Mouse (Mus musculus) thymus, postnatal 14 days (tissue): ENCODE data around the gene Ankrd63.
A peak's percentile ranks its signal among the peaks of the same experiment; 100 is the strongest.

Experiments used
- DNase-seq: peaks from one replicate; pipeline ENCODE4 v3.0.0; 2021

Gene Ankrd63

DNA sequence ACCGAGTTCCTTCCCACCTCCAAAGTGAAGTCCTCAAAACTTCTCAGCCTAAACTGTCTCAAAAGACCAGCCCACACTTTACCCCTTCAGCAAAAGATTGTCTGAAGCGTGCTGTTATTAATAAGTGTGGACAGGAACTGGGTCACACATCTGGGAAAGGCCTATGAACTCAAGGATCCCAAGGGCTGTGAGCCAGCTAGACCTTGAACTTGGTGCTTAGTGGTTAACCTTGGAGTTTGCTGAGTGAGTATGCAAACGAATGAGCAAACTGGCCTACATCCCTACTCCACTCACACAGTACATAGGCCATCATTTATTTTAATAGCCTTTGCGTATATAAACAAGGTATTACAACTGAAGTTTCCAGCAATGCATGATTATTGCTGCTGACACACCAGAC, 21.7 kb upstream of the Ankrd63 start:
- DNase-seq, result no peak

DNA sequence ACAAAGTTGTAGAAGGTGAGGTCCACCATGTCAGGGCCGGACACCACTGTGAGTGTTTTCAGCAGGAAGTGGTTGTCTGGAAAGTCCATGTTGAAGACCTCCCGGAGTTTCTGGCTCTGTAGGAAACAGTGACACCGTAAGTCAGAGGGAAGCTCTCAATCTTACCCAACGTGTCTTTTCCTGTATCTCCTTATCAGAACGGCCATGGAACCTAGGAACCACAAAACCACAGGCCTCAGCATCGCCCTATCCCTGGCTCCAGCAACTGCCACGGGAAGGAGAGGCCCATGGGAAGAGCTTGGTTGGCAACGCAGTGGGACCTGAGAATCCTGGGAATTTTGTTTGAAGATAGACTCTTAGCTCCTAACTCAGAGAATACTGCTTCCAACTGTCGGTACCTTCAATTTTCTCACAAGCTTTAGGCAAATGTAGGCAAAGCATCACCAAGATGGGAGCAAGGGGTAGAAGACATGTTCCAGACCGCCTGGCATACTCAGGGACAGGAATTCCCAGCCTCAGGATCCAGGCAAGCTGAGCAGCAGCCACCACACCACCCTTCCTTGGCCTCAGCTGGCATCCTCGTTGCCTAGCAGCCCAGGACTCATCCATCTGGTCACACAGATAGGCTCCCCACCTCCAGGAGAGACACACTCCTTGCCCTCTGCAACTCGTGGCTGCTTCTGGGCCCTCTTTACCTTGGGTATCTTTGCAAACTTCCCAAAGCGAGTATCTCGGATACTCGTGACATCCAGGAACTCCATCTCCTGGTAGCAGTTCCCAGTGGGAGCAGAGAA, 20.1 kb upstream of the Ankrd63 start:
- no peak for DNase-seq

DNA sequence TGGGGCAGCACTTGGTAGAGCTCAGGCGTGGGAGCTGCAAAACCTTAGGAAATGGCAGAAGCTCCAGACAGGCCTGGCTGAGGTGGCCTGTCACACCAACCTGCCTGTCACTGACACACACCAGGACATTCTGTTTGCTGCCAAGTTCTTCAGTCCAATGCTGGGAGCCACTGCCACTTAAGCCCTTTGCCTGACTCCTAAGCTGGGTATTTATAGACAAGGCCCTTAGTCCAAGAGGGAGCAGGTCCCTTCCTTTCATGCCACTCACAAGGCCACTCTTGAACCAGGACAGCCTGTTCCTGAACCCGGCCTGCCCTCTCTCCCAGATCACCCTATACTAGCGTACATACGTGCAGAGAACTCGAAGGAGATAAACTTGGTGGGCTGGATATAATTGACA, 12.9 kb upstream of the Ankrd63 start:
- DNase-seq, result no peak

DNA sequence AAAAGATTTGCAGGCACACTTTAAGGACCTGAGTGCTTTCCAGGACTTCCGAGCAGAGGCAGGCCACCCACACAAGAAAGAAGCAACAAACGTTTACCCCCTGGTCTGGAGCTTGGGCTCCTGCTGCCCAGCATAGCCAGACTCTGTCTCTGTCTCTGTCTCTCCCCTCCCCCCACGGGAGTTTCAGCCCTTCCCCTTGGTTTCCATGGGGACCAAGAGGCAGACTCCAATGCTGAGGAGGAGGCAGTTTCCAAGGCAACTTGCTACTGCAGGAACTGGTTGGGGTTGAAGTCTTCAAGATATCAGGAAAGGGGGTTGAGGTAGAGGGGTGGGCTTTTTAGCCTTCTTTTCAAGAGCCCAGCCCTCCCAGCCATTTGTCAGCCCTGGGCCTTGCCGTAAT, 10.5 kb upstream of the Ankrd63 start:
- DNase-seq, result no peak

DNA sequence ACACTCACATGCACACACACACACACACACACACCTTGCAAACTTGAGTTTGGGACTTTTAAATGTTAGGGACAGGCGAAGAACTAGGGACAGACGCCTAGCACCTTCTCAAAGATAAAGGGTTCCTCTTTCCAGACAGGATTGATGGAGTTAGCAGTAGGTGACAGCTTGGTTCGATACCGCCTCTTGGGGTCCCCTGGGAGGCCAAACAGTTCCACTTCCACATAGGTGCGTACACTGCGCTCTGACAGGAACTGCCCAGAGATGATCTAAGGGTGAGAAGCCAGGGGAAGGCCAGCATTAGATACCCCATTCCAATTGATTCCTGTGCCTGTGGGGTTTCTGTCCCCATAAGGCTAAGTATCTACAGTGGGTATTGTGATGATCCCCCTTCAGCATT, 9.9 kb upstream of the Ankrd63 start:
- DNase-seq, result no peak

DNA sequence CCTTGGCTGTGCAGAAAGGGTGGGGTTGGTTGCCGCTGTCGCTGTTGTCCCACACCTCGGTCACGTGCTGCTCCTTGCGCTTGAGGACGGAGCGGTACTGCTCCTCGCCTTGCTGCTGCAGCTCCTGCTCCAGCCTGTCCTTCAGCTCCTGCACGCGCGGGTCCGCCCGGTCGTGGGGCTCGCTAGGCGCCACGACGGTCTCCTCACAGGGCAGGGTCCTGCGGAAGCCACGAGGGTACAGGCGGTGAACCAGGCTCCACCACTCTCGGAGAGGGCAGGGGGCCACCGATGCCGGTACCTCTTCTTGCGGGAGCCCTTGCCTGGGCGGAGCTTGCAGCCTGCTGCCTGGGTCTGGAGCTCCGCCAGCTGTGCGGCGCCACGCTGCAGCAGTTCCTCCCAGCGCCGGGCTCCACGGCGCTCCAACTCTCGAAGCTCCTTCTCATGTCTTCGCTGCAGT, 7.3 kb upstream of the Ankrd63 start:
- DNase-seq, result peak; percentile 50

DNA sequence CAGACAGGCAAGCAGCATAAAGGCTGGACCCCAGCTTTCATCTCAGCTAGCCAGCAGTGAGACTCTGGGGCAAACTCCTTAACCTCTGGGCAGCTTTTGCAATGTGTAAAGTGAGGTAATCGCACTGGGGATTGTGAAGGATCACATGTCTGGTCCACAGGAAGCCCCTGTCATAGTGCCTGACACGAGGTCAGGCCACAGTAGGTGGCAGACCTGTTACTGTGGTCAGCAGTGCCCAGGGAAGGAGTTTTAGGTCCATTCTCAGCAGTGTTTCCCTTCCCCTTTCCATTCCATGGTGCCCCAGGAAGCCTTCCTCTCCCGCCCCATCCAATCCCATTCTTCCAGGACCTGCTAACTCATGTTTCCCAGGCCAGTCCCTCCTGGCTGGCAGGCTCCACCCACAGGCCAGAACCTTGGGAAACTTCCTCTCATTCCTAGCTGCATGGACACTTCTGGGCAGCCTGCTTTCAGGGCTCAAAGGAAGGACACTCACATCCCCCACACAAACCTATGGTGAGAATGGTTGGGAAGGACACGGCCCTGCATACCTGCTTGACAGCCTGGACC, 6.0 kb upstream of the Ankrd63 start:
- DNase-seq, result no peak

DNA sequence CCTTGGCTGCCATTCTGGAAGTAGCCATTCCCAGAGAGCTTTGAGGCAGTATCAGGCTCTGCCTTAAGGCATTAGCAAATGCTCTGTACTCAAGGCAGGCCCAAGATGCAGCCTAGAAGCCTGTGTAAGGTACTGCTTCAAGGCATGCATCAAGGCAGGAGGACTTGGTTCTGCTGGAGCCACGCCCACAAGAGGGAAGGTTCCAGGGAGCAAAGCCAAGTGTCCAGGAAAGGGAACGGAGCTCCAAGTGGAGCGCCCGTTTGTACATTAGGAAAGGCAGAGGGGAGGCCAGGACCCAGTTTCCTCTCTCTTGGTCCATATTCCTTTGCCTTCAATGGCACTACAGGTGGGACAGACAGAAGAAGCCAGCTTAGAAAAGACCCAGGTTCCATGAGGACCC, 4.7 kb upstream of the Ankrd63 start:
- DNase-seq, result no peak

DNA sequence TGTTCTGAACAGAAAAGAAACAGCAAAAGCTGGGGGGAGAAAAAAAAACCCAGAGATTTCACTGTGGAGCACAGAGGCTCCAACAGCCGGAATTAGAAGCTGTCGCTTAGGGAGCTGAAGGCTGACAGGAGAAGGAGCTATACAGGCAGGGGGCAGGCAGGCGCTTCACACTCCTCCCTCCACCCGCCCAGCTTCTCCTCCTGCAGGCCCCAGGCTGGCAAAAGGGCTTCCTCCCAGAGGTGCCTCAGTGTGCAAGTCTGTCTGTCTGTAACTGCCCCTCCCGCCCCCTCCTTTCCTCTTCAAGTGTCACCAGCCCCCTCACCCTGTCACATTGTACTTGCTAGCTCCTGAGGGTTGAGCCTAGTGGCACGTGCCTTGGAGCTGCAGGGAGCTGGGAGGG, 2.7 kb upstream of the Ankrd63 start:
- peak; percentile 37 for DNase-seq

DNA sequence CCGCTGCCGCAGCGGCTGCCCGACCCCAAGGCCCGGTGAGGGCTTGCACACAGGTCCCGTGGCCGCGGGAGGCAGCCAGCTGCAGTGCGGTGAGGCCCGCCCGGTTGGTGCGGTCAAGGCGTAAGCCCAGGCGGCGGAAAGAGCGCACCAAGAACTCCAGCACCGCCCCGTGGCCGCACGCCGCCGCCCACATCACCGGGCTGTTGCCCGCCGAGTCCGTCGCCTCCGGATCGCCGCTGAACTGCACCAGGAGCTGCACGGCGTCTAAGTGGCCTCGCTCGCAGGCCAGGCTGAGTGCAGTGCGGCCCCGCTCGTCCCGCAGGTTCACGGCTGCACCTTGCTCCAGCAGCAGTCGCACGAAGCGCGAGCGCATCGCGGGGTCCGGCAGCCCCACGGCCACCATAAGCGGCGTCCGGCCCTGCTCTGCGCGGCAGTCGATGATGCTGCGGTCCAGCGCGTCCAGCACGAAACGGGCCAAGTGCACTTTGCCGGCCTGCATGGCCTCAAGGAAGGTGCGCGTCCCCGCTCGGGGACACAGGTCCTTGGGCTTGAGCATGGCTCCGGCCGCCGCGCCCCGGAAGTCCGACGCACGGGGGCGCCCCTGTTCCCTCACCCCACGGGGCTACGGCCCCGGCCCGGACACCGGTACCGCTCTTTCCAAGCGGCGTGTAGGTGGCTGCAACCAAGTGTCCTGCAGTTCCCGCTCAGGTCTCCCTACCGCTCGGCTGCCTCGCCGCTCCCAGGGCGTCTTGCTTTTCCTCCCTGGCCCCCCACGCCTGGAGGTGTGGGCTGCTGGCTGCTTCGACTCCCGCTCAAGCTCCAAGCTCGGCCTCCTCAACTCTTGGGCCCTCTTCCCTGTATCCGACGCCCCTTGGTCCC, 641 bp downstream of the Ankrd63 start:
- DNase-seq, result peak; percentile 47

DNA sequence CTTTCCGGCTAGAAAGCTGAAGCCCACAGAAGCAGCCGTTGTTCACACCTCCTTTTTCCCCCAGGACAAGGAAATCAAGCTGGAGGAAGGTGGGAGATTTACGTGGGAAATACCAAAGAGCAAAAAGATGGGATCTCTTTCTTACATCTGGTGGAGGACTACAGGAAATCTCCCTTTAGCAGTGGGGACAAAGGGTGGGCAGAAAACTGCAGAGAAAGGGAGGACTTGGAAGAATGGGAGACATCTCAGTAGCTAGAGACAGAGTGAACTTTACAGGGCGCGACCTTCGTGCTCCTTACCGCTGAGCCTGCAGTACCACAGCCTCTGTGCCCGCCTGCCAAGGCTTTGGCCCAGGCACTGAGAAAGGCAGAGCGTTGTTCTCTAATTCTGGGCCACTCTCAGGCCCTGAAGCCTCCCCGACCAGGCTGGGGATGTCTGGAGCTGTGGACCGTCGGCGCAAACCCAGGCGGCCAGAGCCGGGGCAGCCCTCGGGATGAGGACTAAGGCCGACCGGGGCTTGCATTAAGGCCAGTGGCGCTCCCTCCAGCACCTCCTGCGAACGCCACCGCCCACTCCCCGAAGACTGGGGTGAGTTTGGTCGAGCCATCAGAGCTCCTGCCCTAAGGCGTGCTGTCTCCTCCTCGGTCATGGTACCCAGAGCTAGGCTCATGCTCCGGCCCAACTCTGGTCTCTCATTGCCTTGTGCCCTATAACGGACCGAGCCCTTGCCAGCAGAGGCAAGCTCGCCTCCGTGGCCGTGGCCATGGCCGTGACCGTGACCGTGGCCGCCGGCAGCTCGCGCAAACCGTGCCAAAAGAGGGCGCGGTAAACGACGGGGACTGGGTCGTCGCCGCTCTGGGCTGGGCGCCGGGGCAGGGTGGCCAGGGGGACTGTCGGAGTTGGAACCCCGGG, 1.5 kb downstream of the Ankrd63 start:
- no peak for DNase-seq

DNA sequence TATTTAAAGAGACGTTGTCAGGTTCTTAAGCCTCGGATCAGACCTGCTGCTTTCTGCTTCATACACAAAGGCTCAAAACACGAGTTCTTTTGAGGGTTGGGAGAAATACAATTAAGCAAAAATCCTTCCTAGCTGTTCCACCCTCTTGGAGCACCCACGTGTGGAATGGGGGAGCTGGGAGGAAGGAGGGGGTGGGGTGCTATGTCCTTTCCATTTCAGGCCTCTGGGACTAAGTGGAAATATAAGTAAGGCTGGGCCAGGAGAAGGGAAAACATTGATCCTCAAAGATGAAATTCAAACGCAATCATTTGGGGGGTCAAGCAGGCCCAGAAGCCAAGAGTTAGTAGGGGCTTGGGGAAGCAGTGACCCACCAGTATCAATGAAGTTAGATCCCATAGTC, 2.6 kb downstream of the Ankrd63 start:
- DNase-seq, result no peak

DNA sequence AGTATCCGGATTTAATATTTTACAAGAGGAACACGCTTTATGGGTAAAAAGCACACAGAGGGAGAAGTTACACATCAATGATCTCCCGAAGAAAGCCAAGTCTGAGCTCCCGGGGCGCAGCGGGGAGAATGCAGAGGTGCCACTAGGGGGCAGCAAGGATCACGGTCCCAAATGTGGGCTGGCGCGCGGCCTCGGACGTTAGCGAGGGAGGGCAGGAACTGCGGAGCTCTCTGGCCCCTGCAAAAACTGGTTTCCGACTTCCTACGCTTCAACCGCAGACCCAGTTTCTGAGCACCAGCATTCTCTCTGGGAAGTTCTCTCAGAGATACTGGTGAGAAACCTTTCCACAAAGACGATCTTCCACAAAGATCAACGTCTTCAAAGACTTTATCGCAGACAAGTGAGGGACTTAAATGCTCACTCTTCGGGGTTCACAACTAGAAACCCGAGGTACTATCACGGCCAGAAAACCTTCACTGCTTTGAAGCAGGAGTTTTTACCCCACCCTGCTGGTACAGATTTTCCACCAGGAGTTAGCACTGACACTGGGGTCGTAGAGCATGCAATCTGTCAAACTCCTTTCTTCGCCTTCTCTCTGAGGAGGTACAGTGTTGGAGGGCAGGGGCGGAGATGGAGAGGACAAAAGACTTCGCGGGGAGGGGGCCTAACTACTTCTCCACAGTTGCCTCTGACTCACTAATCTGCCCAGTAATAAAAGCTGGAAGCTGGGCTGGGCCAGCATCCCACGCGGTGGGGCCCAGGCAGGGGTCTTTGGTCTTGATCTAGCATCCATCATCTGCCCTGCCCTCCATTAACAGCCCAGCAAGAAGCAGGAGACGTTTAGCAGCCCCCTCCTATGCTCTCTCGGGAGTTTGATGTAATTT, 3.3 kb downstream of the Ankrd63 start:
- DNase-seq, result peak; percentile 85

DNA sequence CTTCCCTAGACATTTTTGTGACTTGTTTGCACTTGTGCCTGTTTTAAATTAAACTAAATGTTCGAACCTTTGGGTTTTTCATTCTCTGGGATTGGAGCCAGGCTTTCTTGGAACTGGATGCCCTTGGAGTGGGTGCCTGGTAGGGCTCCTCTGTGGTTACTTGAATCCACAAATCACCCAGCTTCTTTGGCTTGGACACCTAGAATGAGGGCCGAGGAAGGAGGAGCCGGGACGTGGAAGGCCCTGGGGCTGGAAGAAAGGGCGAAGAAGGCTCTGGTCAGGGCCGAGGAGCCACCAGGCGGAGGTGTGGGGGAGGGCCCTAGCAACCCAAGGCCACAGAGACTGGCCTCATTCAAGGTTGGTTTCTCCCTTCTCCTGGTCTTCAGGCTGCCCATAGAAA, 5.8 kb downstream of the Ankrd63 start:
- DNase-seq, result no peak

DNA sequence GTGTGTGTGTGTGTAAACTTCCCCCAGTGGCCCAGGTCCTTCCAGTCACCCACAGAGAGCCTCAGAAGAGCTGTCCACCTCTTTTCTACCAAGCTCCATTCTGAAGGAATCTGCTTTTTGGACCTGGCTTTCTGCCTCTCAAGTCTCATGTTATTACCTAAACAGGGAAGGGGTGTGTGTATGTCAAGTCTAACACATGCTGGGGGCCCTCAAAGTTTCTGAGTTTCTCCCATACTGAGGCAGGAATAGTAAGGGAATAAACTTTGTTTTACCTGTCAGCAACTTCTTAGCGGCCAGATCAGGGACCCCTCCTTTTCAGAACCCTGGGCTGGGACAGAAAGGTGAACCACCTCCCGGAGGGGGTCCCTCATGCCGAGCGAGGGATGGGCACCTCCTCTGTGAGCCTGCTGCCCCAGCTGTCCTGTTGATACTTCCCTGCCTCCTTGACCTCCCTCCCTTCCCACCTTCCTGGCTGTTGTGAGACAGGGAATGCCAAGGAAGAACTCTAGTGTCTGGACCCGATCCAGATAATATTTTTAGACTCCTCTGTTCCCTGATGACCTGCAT, 6.4 kb downstream of the Ankrd63 start:
- no peak for DNase-seq

DNA sequence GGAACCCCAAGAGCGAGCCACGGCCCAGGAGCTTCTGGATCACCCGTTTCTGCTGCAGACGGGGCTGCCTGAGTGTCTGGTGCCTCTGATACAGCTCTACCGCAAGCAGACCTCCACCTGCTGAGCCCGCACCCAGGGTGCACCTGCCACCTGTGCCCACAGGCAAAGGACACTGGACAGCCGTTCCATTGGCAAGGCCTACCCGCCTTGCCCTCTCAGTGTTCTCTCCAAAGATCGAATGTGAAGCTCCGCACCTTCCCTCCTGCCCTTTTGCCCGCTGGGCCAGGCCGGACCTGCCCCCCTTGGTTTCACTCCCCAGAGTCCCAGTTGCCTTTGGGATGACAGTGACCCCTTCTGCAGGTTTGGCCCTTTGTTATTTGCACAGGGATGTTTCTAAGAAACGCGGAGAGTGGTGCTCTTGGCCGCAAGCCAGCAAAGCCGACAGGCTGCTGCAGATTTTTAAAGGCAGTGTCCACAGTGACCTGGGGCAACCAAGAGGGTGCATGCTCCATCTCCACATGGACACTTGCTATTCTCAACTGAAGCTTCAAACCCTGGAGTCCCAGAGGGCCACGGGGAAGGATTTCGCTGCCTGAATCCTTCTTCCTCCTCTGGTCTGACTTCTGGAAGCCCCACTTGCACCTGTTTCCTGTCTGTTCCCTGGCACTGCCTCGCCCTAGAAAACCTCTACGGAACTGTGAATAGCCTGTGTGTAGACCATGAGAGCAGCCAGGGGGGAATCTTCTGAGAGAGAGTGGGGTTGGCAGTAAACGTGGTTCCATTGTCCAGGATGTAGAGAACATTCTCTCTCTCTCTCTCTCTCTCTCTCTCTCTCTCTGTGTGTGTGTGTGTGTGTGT, 7.1 kb downstream of the Ankrd63 start:
- DNase-seq, result peak; percentile 51

DNA sequence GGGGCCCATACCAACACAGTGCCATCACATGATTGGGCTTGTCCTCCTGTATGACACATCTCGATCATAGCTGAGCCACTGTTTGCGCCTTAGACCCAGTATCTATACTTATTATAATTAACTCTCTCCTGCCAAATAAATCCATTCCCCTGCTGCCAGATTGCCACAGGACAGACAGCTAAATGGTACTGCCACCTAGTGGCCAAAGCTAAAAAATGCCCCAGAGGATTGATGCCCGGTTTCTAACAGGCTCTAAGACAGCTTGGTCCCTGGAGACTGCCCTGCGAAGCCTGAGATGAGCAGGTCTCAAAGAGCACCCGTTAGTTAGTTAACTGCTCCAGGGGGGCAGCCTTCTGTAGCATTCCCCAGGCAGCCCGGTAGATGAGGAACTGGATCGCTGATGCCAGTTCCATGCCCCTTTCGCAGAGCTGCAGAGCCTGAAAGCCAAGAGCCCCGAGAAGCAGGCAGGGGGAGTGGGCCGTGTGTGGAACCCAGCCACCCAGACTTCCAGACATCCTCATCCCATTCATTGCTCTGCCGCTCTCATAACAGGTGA, 8.0 kb downstream of the Ankrd63 start:
- DNase-seq, result peak; percentile 70

DNA sequence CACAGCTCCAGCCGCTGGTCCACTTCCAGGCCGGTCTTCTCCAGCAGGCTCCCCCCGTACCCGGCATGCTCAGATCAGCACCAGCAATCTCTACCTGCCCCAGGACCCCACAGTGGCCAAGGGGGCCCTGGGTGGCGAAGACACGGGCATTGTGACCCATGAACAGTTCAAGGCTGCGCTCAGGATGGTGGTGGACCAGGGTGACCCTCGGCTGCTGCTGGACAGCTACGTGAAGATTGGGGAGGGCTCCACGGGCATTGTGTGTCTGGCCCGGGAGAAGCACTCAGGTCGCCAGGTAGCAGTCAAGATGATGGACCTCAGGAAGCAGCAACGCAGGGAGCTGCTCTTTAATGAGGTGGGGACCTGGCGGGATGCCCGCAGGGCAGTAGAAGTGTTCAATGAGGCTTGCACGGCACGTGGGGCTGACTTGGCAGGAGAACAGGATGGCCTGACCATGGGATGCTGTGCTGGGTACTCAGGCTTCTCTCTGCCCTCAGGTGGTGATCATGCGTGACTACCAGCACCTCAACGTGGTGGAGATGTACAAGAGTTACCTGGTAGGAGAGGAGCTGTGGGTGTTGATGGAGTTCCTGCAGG, 10.3 kb downstream of the Ankrd63 start:
- no peak for DNase-seq

DNA sequence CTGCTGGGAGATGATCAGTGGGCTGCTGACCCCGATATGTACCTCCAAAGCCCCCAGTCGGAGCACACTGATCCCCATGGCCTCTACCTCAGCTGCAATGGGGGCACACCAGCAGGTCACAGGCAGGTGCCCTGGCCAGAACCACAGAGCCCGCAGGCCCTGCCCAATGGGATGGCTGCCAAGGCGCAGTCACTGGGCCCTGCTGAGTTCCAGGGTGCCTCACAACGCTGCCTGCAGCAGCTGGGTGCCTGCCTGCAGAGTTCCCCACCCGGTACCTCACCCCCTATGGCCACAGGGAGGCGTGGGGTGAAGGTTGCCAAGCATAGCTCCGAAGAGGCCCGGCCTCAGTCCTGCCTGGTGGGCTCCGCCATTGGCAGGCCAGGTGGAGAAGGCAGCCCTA, 13.9 kb downstream of the Ankrd63 start:
- no peak for DNase-seq

DNA sequence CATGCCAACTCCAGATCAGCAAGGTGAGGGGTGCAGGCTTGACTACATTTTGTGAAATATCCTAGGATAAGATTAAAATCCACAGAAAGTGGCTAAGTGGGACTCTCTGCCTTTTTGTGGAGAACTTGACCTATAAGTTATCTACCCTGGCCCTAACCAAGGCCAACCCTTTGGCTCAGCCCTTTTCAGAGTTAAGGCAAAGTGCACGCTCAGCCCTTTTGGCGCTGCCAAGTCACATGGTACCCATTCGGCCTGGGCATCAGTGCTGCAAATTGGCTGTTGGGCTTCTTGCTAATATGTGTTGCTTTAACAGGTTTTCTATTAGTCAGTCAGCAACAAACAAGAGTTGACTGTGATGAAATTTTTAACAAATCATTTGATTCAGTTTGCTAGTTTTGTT, 16.0 kb downstream of the Ankrd63 start:
- DNase-seq, result no peak
